Mouse (Mus musculus) megakaryocyte, embryonic 14.5 days (primary cell): ENCODE measurements around the gene Slc5a3.

ENCODE experiments used
- FLI1 ChIP-seq: IDR thresholded peaks from 2 replicates; pipeline ENCODE4 v1.6.1; 2012; ENCODE audit warnings: low read length, inconsistent platforms, mixed read lengths
- GATA1 ChIP-seq: IDR thresholded peaks from 3 replicates; pipeline ENCODE4 v1.6.1; 2012; ENCODE audit warnings: mixed read lengths, low read length, inconsistent platforms, borderline replicate concordance

- no peak for TF ChIP-seq GATA1
- no peak for TF ChIP-seq FLI1
Measured at GRCm38 (mm10) chr16:92105631-92106030, 47.5 kb downstream of the Slc5a3 start.
